Mouse (Mus musculus) pancreas, adult 10 weeks (tissue): ENCODE data around the gene Aqp3. TPM values are rescaled to one million over a fixed set of nuclear protein-coding genes. Genes with fewer than 3 reads are reported as not detected.

Source experiments
- polyA plus RNA-seq: library from polyadenylated mRNA; stranded (reverse); fragments of 350-450 nt; fragmentation: Illumina TruSeq; extraction: RNeasy Lipid Tissue Mini Kit (QIAGEN cat#74804); gene quantifications from one replicate; pipeline ENCODE4 v1.2.3, GENCODE M21; 2015; ENCODE audit warnings: low read depth, low replicate concordance; ENCODE audit not compliant: insufficient read depth

Aqp3 gene
- not detected for polyA plus RNA-seq

GRCm38 (mm10) chr4:41097871-41098576 is at the start of gene Aqp3:
TSS of gene Aqp3 (minus strand) at chr4:41098183.

GRCm38 (mm10) chr4:41135711-41136453 is 37.9 kb upstream of the Aqp3 start, which contains the start of gene Ube2r2:
TSS of gene Ube2r2 (plus strand) at chr4:41135743.

DNA sequence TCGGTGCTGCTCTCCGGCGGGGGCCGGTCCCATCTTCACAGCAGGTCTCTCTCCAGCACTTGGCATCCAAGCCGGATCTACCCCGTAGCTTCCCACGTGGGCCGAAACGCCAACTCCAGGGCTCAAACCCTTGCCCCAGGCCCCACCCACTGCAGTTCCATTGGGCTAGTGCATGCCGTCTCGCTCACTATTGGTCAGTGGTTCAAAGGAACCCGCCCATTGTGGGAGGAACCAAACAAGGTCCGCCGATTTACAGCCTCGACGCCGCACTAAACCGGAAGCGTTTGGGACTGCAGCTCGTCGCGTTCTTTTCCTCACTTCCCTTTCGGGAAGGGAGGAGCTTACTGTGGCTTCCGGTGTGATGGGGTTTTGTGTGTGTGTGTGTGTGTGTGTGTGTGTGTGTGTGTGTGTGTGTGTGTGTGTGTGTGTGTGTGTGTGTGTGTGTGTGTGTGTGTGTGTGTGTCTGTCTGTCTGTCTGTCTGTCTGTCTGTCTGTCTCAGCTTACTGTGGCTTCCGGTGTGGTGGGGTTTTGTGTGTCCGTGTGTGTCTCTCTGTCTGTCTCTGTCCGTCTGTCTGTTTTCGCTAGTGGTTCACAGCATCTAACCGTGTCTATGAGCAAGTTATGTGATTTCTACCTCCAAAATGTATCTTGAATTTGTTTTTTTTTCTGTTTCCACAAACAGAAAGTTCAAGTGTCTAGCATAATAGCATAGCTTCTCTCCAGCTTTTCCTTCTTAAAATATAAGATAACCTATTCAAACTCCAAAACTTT is 26.4 kb upstream of the Aqp3 start, which contains the start of gene Nol6:
Gene Nol6 (minus strand): TSS at position 276 of the 772 bp plus-strand sequence.

DNA sequence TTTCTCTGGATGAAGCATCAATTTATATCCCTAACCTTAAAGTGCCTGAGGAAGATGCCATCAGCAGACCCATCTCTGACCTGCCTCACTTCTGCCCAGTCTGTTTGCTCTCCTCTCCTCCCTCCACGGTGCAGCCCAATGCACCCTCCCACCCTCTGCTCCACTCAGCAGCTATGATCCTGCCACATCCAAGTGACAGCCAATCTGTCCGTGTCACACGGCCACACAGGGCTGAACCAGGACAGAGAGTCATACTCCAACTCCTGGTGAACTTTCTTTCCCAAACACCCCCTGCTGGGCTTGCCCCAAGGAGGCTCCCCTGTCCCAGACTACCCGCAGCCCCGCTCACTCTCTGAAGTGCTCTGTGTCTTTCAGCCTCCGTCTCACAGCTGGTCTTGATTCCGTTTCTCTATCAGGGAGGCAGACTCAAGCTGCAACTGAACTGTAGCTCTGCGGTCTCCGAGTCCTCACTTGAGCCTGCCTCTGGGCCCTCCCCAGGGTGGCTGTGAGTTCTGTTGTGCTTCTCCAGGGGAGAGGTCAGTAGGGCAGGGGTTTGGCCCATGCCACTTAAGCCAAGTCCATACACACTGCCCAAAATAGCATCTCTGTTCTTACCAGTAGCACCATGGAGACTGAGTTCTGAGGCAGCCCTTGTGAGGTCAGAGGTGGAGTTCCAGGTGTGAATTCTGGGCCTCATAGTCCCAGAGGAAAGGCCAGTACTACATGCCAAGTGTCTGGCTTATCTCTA is 50.3 kb downstream of the Aqp3 start, which contains the start of gene Aqp7:
Gene Aqp7 (minus strand): TSS at position 616 of the 748 bp plus-strand sequence.

Other genes with a start within 250 kb of the Aqp3 start
- 8.5 TPM for gene B4galt1, start 244.2 kb downstream of the Aqp3 start, polyA plus RNA-seq
- gene Spink4, start 178.1 kb downstream of the Aqp3 start, polyA plus RNA-seq, result 5.2 TPM
- gene Bag1, start 149.9 kb downstream of the Aqp3 start, polyA plus RNA-seq, result 69.8 TPM
- gene Chmp5, start 149.8 kb downstream of the Aqp3 start, polyA plus RNA-seq, result 23.0 TPM
- 22.6 TPM for gene Nfx1, start 127.3 kb downstream of the Aqp3 start, polyA plus RNA-seq
- gene Aqp7, start 50.0 kb downstream of the Aqp3 start, polyA plus RNA-seq, result 1.1 TPM
- gene Nol6, start 26.3 kb upstream of the Aqp3 start, polyA plus RNA-seq, result 5.0 TPM
- 17.8 TPM for gene Ube2r2, start 37.6 kb upstream of the Aqp3 start, polyA plus RNA-seq
- gene Ubap2, start 177.0 kb upstream of the Aqp3 start, polyA plus RNA-seq, result 8.9 TPM
- gene Dcaf12, start 216.7 kb upstream of the Aqp3 start, polyA plus RNA-seq, result 7.6 TPM